Mouse (Mus musculus): ENCODE results near the gene Dppa3.

DNA sequence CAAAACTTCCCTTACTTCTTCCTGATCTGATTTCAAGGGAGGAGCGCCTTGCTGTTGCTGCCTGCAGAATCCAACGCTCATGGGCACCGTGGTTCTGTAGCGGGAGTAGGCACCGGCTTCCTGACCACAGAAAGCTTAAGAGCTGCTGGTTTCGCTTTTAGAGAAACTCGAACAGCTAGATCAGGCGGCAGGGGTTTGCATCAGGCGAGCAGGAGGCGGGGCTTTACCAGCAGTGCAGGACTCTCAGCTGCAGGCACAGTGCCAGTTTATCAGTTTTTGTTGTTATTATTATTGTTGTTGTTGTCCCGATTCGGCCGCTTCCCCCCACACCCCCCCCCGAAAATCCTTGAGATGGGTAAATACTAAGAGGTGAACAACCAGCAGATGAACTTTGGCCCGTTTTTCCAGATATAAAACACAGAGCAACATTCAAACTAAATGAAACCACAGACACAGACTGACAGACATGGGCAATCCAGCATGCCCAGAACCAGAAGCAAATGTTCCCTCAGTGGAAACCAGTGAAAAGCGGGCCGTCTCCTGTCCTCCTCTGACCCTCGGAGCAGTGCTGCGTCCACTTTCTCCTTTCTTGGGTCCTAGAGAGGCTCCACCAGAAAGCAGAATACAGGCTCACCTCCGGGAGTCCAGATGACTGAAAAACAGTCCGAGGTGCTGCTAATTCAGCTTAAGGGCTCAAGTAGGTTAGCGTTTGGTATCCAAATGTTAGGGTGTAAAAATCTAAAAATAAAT lies 23.8 kb upstream of the Dppa3 start, which contains the start of gene Apobec1:
- TF ChIP-seq USF1 (IDR thresholded peaks at IDR 0.05; ENCODE audit: low read depth, low read length): no peak
- TF ChIP-seq TCF12 (IDR thresholded peaks at IDR 0.05; ENCODE audit: low read depth, low read length): 0 out of 2 replicates have a peak, but pooled peaks have one; percentile 16
- peak; percentile 31 to 59; a peak in 2 of 4 replicates for TF ChIP-seq POLR2A (IDR thresholded peaks at IDR 0.05; ENCODE audit: control insufficient read depth in 1 of 2, insufficient read depth in 1 of 2, low read depth in 1 of 2, low read length in 2 of 2, poor library complexity in 1 of 2)
- peak in 1 of 2 experiments; percentile 37; a peak in 1 of 4 replicates for TF ChIP-seq EP300 (IDR thresholded peaks at IDR 0.05; ENCODE audit: low read depth in 1 of 2, low read length in 2 of 2)
- TF ChIP-seq TAL1 (IDR thresholded peaks at IDR 0.05; ENCODE audit: low read length): no peak
- no peak for TF ChIP-seq CTCF (IDR thresholded peaks at IDR 0.05 in 2 of 3, conservative IDR thresholded peaks at IDR 0.05 in 1 of 3; ENCODE audit: control insufficient read depth in 1 of 3, insufficient read depth in 1 of 3, low read depth in 2 of 3, low read length in 3 of 3, poor library complexity in 1 of 3, severe bottlenecking in 1 of 3)
- TF ChIP-seq NELFE (IDR thresholded peaks at IDR 0.05; ENCODE audit: low read depth, low read length): peak; percentile 42
- TF ChIP-seq NRF1 (IDR thresholded peaks at IDR 0.05; ENCODE audit: insufficient read depth, low read depth, low read length, poor library complexity, severe bottlenecking): no peak
- TF ChIP-seq ELF1 (IDR thresholded peaks at IDR 0.05; ENCODE audit: low read depth, low read length): peak; percentile 38; the same call in 1 of the 2 replicates
- no peak for TF ChIP-seq MYB (IDR thresholded peaks at IDR 0.05; ENCODE audit: low read depth, low read length)
- peak; percentile 59; the same call in 1 of the 2 replicates for TF ChIP-seq MYC (IDR thresholded peaks at IDR 0.05; ENCODE audit: low read depth, low read length)
